Mouse (Mus musculus) thymus, adult 2 months (tissue): ENCODE results near the gene Fgfr2.

ENCODE experiments used
- CTCF ChIP-seq: fragments of 200-500 bp; IDR thresholded peaks from 2 replicates; pipeline ENCODE4 v1.5.1; 2012; ENCODE audit warnings: mild to moderate bottlenecking, control low read depth, low read length, moderate library complexity, borderline replicate concordance; ENCODE audit not compliant: control insufficient read depth, poor library complexity, insufficient read depth; ENCODE audit errors: extremely low read depth
- POLR2A ChIP-seq: fragments of 200-500 bp; IDR thresholded peaks from 2 replicates; pipeline ENCODE4 v1.6.1; 2012; ENCODE audit warnings: mild to moderate bottlenecking, low read length, control low read depth, moderate library complexity; ENCODE audit not compliant: control insufficient read depth, poor library complexity, insufficient read depth; ENCODE audit errors: extremely low read depth

- TF ChIP-seq POLR2A, result no peak
- TF ChIP-seq CTCF, result no peak
These were observed 346.6 kb downstream of the Fgfr2 start for GRCm38 (mm10) chr7:132776338-132777111.
